Mouse (Mus musculus): ENCODE measurements around the gene Nrcam. TPM values are rescaled to one million over a fixed set of nuclear protein-coding genes. Genes with fewer than 3 reads are reported as not detected.

Gene Nrcam
- polyA plus RNA-seq, 1 experiment = not detected

DNA sequence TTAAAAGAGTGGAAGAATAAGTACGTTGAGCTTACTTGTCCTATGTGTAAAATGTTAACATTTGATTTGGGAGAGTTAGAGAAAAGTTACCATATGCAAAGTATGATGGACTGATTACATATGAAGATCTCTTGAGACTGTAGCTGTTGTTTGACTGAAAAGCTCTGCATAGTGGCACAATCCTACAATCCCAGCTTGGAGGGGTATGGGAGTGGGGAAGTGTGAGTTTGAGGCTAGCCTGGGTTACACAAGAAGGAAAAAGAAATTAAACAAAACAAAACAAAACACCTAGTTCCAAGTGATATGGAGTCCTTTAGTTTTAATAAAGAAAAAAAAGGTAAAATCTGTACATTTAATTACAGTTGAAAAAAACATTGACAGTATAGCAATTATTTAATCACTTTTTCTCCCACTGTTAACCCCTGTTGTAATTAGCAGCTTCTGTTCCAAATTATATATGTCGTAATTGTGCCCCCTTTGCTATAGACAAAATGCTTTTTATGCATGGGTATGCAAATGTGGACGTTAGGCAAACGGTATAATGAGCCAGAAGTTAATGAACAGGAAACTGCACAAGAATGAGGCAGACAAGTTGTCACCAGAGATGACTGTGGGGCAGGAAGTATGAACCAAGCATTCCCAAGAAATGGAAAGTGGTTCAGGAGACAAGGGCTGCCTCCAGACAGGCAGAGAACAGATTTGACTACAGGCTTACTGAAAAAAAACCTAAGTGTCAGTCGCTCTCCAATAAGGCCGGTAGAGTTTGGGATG lies 150.8 kb downstream of the Nrcam start:
- Histone ChIP-seq H3K36me3 (ENCODE audit: control insufficient read depth) (no peaks in the 10 kb centered on the region), H3K4me3 (replicated peaks) (no peak overlapping the region), H3K9me3 (ENCODE audit: control insufficient read depth, low read length) (no peaks in the 10 kb centered on the region), H3K27me3 (ENCODE audit: control insufficient read depth) (no peaks in the 10 kb centered on the region), H3K4me1 (ENCODE audit: control insufficient read depth) (no peaks in the 10 kb centered on the region)
- no peak for TF ChIP-seq GATA1 (IDR thresholded peaks at IDR 0.05; ENCODE audit: low read length)
- no peak for TF ChIP-seq TAL1 (IDR thresholded peaks at IDR 0.05; ENCODE audit: low read length)

DNA sequence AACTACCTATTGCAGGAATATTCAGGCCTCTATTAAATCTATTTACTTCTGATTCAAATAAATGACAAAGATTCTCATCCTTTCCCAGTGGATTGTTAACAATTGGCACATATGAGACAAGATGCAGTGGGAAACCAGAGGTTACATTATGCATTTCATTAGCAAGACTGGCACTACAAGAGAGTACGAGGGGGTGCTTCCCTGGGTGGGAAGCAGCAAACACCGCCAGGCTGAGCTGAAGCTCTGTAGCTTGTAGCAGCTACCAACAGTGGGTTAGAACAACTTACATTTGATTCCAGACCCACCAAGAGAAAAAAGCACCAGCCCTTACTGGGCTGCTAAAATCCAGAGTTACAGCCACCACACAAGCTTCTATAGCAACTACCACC lies 151.3 kb downstream of the Nrcam start:
- H3K9me3 ChIP-seq (ENCODE audit: control insufficient read depth, low read length) = no peaks in the 10 kb centered on the region
- H3K4me1 ChIP-seq (ENCODE audit: control insufficient read depth) = no peaks in the 10 kb centered on the region
- H3K36me3 ChIP-seq (ENCODE audit: control insufficient read depth) = no peaks in the 10 kb centered on the region
- H3K27me3 ChIP-seq (ENCODE audit: control insufficient read depth) = no peaks in the 10 kb centered on the region
- H3K4me3 ChIP-seq (replicated peaks) = no peak overlapping the region
- TF ChIP-seq GATA1 (IDR thresholded peaks at IDR 0.05; ENCODE audit: low read length) = no peak
- no peak for TF ChIP-seq TAL1 (IDR thresholded peaks at IDR 0.05; ENCODE audit: low read length)

DNA sequence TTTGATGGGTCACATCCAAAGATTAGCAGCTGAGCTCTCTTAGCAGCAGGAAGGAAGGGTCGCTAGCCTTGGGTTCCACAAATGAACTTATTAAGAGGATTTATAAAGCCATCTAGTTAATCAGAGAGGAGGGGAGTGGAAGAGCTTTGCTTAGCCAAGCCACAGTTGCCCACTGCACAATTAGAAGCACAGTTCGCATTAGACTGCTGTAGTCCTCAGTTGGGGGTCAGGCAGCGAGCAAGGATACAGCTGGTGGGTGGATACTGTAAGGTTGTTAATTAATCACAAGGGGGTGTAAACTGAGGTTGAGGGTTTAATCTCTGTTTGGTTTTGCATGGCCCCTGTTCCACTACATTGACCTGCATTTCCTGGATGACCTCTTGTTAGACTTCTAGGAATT lies 152.7 kb downstream of the Nrcam start:
- H3K9me3 ChIP-seq (ENCODE audit: control insufficient read depth, low read length) = no peaks in the 10 kb centered on the region
- H3K27me3 ChIP-seq (ENCODE audit: control insufficient read depth) = no peaks in the 10 kb centered on the region
- H3K4me1 ChIP-seq (ENCODE audit: control insufficient read depth) = no peaks in the 10 kb centered on the region
- no peak overlapping the region for H3K4me3 ChIP-seq (replicated peaks)
- H3K36me3 ChIP-seq (ENCODE audit: control insufficient read depth) = no peaks in the 10 kb centered on the region
- TF ChIP-seq TAL1 (IDR thresholded peaks at IDR 0.05; ENCODE audit: low read length) (no peak), GATA1 (IDR thresholded peaks at IDR 0.05; ENCODE audit: low read length) (no peak)

DNA sequence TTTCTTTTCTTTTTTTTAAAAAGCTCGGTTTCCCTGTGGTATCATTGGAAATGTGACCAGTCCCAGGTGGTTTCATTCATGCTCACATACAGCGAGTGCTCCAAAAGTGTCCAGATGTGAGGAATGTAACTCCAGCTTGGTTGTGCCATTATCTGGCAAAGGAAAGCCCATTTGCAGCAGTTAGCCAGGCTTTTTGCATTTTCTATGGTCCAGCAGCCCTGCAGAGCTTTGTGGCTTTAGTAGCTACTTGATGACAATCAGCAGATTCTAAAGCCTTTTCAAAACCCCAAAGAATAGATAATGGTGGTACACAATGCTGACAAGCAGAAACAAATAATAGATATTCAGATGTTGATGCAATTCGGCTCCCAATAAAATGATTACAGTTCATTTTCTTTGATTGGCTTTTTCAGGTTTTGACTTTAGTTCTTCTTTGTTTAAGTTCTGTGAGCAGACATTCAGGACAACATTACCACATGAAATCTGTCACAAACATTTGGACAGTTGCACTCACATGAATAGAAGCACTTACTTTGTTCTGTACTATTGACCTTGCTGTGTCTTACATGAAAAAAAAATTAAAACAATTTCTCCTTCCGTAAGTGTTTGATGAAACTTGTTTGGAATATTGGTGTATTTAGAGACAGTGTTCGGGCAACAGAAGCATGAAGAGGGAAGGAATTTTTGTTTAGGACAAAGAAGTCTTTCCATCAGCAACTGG lies 164.2 kb downstream of the Nrcam start:
- Histone ChIP-seq H3K36me3 (ENCODE audit: control insufficient read depth) (no peaks in the 10 kb centered on the region), H3K9me3 (ENCODE audit: control insufficient read depth, low read length) (no peaks in the 10 kb centered on the region)
- TF ChIP-seq GATA1 (IDR thresholded peaks at IDR 0.05; ENCODE audit: low read length) = no peak
- TF ChIP-seq TAL1 (IDR thresholded peaks at IDR 0.05; ENCODE audit: low read length) = no peak

DNA sequence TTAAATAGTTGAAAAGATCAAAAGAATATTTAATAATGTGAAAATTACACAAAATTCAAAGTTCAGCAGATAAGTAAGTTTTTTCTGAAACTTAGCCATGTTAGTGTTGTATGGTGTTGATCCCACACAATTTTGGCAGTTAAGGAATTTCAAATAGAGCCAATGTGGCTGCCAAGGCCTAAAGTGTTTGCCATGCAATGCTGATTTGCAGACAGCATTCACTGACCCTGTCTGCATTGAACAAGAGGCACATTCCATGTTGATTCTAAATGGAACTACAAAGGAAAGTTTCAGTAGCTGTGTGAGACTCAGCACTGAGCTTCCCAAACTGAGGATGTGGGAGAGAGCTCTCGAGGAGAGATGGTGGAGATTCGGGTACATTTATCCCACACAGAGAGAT lies 169.1 kb downstream of the Nrcam start:
- Histone ChIP-seq H3K4me1 (ENCODE audit: control insufficient read depth) (no peaks in the 10 kb centered on the region), H3K36me3 (ENCODE audit: control insufficient read depth) (no peaks in the 10 kb centered on the region), H3K4me3 (replicated peaks) (no peak overlapping the region), H3K9me3 (ENCODE audit: control insufficient read depth, low read length) (no peaks in the 10 kb centered on the region), H3K27me3 (ENCODE audit: control insufficient read depth) (no peaks in the 10 kb centered on the region)
- no peak for TF ChIP-seq GATA1 (IDR thresholded peaks at IDR 0.05; ENCODE audit: low read length)
- TF ChIP-seq TAL1 (IDR thresholded peaks at IDR 0.05; ENCODE audit: low read length) = no peak

More for the DNA sequence above, 164.2 kb downstream of the Nrcam start:
- no peaks in the 10 kb centered on the region for H3K4me1 ChIP-seq (ENCODE audit: control insufficient read depth)
- H3K4me3 ChIP-seq (replicated peaks) = no peak overlapping the region
- H3K27me3 ChIP-seq (ENCODE audit: control insufficient read depth) = no peaks in the 10 kb centered on the region

DNA sequence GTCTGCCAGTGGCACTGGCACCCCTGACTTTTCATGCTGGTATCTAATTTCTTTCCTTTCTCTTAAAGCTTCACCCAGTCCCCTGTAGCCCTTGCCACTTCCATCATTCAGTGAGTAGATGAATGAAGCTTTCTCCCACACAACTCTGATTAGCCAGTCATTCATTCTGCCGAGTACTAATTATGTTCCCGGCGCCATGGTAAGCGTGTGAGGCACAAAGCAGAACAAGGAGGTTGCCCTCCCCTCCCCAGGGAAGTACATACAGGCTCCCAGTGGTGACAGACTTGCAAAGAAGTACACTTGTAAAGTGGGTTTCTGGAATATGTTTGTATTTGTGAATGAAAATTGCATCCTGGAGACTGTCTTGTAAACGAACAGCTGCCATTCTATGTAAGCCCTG lies 170.2 kb downstream of the Nrcam start:
- H3K4me1 ChIP-seq (ENCODE audit: control insufficient read depth) = no peaks in the 10 kb centered on the region
- H3K9me3 ChIP-seq (ENCODE audit: control insufficient read depth, low read length) = no peaks in the 10 kb centered on the region
- TF ChIP-seq GATA1 (IDR thresholded peaks at IDR 0.05; ENCODE audit: low read length) = no peak
- no peak for TF ChIP-seq TAL1 (IDR thresholded peaks at IDR 0.05; ENCODE audit: low read length)
- H3K4me3 ChIP-seq (replicated peaks) = no peak overlapping the region
- no peaks in the 10 kb centered on the region for H3K27me3 ChIP-seq (ENCODE audit: control insufficient read depth)
- H3K36me3 ChIP-seq (ENCODE audit: control insufficient read depth) = no peaks in the 10 kb centered on the region

DNA sequence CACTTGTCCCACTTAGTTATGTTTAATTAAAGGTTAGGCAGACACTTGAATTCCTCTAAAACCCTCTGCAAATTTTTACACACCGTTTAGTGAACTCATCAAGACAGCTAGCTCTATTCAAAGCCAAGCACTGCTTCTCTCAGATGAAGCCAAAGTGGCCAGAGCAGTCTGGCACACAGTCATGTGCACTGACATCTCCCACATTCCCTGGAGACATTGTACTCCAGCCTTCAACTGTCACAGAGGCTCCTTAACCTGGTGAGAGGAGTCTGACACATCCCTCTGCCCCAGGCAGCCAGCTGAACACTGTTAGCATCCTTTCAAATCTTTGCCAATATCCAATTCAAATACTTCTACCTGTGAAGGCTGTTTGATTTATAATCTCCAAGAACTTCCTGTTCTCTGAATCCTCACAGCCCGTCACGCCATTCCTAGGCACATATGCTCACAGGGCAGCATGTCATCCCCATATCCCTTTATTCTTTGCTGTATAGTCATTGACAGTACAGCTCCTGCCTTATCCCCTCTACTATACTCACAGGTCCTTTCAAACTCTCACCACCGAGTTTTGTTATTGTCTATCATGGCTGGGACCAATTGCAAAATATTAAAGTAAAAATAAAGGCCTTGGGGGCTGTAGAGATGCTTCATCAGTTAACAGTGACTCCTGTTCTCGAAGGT lies 173.3 kb downstream of the Nrcam start:
- TF ChIP-seq GATA1 (IDR thresholded peaks at IDR 0.05; ENCODE audit: low read length) (no peak), TAL1 (IDR thresholded peaks at IDR 0.05; ENCODE audit: low read length) (no peak)
- H3K9me3 ChIP-seq (ENCODE audit: control insufficient read depth, low read length) = no peaks in the 10 kb centered on the region
- H3K27me3 ChIP-seq (ENCODE audit: control insufficient read depth) = no peaks in the 10 kb centered on the region
- no peaks in the 10 kb centered on the region for H3K36me3 ChIP-seq (ENCODE audit: control insufficient read depth)
- no peaks in the 10 kb centered on the region for H3K4me1 ChIP-seq (ENCODE audit: control insufficient read depth)
- H3K4me3 ChIP-seq (replicated peaks) = no peak overlapping the region

DNA sequence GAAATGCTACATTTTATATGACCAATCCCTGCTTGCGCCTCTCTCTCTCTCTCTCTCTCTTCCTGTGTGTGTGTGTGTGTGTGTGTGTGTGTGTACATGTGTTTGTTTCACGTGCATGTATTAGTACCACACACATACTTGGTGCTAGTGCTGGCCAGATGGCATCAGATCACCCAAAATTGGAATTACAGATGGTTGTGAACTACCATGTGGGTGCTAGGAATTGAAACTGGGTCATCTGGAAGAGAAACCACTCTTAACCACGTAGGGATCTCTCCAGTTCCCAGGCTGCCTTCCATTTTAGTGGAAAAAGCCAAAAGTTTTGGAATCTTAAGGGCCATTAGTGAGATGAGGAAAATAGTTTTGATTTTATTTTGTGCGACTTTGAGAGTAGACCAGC lies 175.1 kb downstream of the Nrcam start:
- H3K27me3 ChIP-seq (ENCODE audit: control insufficient read depth) = no peaks in the 10 kb centered on the region
- no peak overlapping the region for H3K4me3 ChIP-seq (replicated peaks)
- TF ChIP-seq TAL1 (IDR thresholded peaks at IDR 0.05; ENCODE audit: low read length) = no peak
- TF ChIP-seq GATA1 (IDR thresholded peaks at IDR 0.05; ENCODE audit: low read length) = no peak
- no peaks in the 10 kb centered on the region for H3K4me1 ChIP-seq (ENCODE audit: control insufficient read depth)
- H3K9me3 ChIP-seq (ENCODE audit: control insufficient read depth, low read length) = no peaks in the 10 kb centered on the region
- no peaks in the 10 kb centered on the region for H3K36me3 ChIP-seq (ENCODE audit: control insufficient read depth)

DNA sequence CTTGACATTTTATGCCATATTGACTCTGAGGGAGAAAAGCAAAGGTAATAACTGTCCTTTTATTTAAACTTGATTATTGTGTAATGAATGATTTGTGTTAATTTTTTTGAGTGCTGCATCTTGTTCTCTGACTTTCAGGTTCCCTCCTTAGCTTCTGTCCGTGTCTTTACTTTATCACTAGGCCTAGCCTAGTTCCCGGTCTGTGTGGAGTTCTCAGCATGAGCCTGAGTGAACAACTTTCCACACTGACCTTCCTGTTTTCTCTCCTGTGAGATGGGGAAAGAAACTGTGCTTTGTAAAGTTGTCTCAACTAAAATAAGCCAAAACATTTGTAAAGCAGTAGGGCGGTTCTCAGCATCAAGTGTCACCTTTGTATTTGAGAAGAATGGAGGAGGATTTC lies 179.9 kb downstream of the Nrcam start:
- H3K36me3 ChIP-seq (ENCODE audit: control insufficient read depth) = no peaks in the 10 kb centered on the region
- H3K4me1 ChIP-seq (ENCODE audit: control insufficient read depth) = no peaks in the 10 kb centered on the region
- H3K4me3 ChIP-seq (replicated peaks) = no peak overlapping the region
- no peaks in the 10 kb centered on the region for H3K9me3 ChIP-seq (ENCODE audit: control insufficient read depth, low read length)
- H3K27me3 ChIP-seq (ENCODE audit: control insufficient read depth) = no peaks in the 10 kb centered on the region
- no peak for TF ChIP-seq GATA1 (IDR thresholded peaks at IDR 0.05; ENCODE audit: low read length)
- no peak for TF ChIP-seq TAL1 (IDR thresholded peaks at IDR 0.05; ENCODE audit: low read length)

Measured in erythroblast, embryonic 14.5 days (primary cell).